Mouse (Mus musculus) gastrocnemius, adult 2 months (tissue): Measurements from ENCODE around the gene Scaper. TPM values are rescaled to one million over a fixed set of nuclear protein-coding genes. Genes with fewer than 3 reads are reported as not detected.
A peak's percentile ranks its signal among the peaks of the same experiment; 100 is the strongest.

ENCODE experiments used
- DNase-seq: peaks from one replicate; pipeline ENCODE4 v3.0.0; 2022
- H3K27ac ChIP-seq: fragments of 200-600 bp; 2 replicates; pipeline ENCODE4 v1.8.1; 2022; ENCODE audit warnings: mild to moderate bottlenecking
- H3K4me3 ChIP-seq: fragments of 200-600 bp; 2 replicates; pipeline ENCODE4 v1.8.1; 2022; ENCODE audit warnings: mild to moderate bottlenecking, moderate library complexity
- CTCF ChIP-seq: fragments of 200-600 bp; IDR thresholded peaks from 2 replicates; pipeline ENCODE4 v1.8.1; 2022; ENCODE audit warnings: antibody characterized with exemption, mild to moderate bottlenecking, moderate library complexity
- intact Hi-C: fragments of 180-260 bp; cut with DNase I; formaldehyde crosslinking; loops from one replicate; pipeline ENCODE4 v1.15.1; 2025
- total RNA-seq, 2 experiments: library from RNA; stranded (reverse); gene quantifications; 2 replicates each; pipeline ENCODE4 v1.2.3; 2021

Scaper gene
- total RNA-seq, 2 experiments from 2014 or later, result 8.2 to 9.0 TPM

GRCm38 (mm10) chr9:55576571-55576970 lies 361.3 kb downstream of the Scaper start:
- H3K27ac ChIP-seq, result no peak overlapping the region
- intact Hi-C loops, result no loop called here
- no peak for DNase-seq
- H3K4me3 ChIP-seq, result no peak overlapping the region
- no peak for TF ChIP-seq CTCF

GRCm38 (mm10) chr9:55571071-55571470 lies 366.8 kb downstream of the Scaper start:
- no peak for DNase-seq
- TF ChIP-seq CTCF, result no peak
- no peak overlapping the region for H3K4me3 ChIP-seq
- intact Hi-C loops, result no loop called here
- no peak overlapping the region for H3K27ac ChIP-seq

GRCm38 (mm10) chr9:55568466-55569159 lies 369.3 kb downstream of the Scaper start:
- TF ChIP-seq CTCF, result no peak
- Histone ChIP-seq H3K4me3 (no peak overlapping the region), H3K27ac (no peak overlapping the region)
- intact Hi-C loops, result no loop called here
- peak; percentile 30 for DNase-seq

GRCm38 (mm10) chr9:55560960-55561359 lies 377.0 kb downstream of the Scaper start:
- DNase-seq, result no peak
- intact Hi-C loops, result no loop called here
- Histone ChIP-seq H3K27ac (no peak overlapping the region), H3K4me3 (no peak overlapping the region)
- no peak for TF ChIP-seq CTCF

- TF ChIP-seq CTCF, result no peak
- no peak for DNase-seq
- intact Hi-C loops, result no loop called here
Observed at GRCm38 (mm10) chr9:55554986-55555385, 382.9 kb downstream of the Scaper start.

GRCm38 (mm10) chr9:55549302-55549890 lies 388.5 kb downstream of the Scaper start:
- no peak overlapping the region for H3K4me3 ChIP-seq
- intact Hi-C loops, result no loop called here
- TF ChIP-seq CTCF, result no peak; the same call in 1 of the 2 replicates
- H3K27ac ChIP-seq, result no peak overlapping the region
- no peak for DNase-seq

More at GRCm38 (mm10) chr9:55554986-55555385, 382.9 kb downstream of the Scaper start:
- Histone ChIP-seq H3K4me3 (no peak overlapping the region), H3K27ac (no peak overlapping the region)

- no peak for TF ChIP-seq CTCF
- intact Hi-C loops, result no loop called here
- no peak overlapping the region for H3K27ac ChIP-seq
- DNase-seq, result no peak
- H3K4me3 ChIP-seq, result no peak overlapping the region
Observed at GRCm38 (mm10) chr9:55548871-55549270, 389.0 kb downstream of the Scaper start.

- peak overlapping the region; percentile 63 for H3K4me3 ChIP-seq
- intact Hi-C loops, result no loop called here
Observed at GRCm38 (mm10) chr9:55546176-55547010, 391.5 kb downstream of the Scaper start.

GRCm38 (mm10) chr9:55545556-55546175 lies 392.3 kb downstream of the Scaper start:
- Histone ChIP-seq H3K27ac (no peak overlapping the region), H3K4me3 (peak overlapping the region; percentile 63)
- intact Hi-C loops, result no loop called here
- TF ChIP-seq CTCF, result no peak
- peak; percentile 21 for DNase-seq

More at GRCm38 (mm10) chr9:55546176-55547010, 391.5 kb downstream of the Scaper start:
- TF ChIP-seq CTCF, result no peak
- no peak overlapping the region for H3K27ac ChIP-seq
- DNase-seq, result peak; percentile 65

- no peak for TF ChIP-seq CTCF
- intact Hi-C loops, result no loop called here
- DNase-seq, result peak; percentile 34
- Histone ChIP-seq H3K27ac (no peak overlapping the region), H3K4me3 (peak overlapping the region; percentile 63)
Observed at GRCm38 (mm10) chr9:55544861-55545555, 392.9 kb downstream of the Scaper start.

GRCm38 (mm10) chr9:55543703-55544401 lies 394.1 kb downstream of the Scaper start:
- TF ChIP-seq CTCF, result no peak
- intact Hi-C loops, result no loop called here
- H3K4me3 ChIP-seq, result peak overlapping the region; percentile 63
- peak; percentile 35 for DNase-seq
- no peak overlapping the region for H3K27ac ChIP-seq
